Mouse (Mus musculus) A20 (cell line): ENCODE results near the gene Angptl2.
A peak's percentile ranks its signal among the peaks of the same experiment; 100 is the strongest.
"Not testable (repeated sequence)": the region's sequence is repeated elsewhere in the genome, so short reads cannot be mapped to it uniquely, and the experiment has no call there.

Source experiments
- DNase-seq: peaks from one replicate; pipeline ENCODE4 v3.0.0-alpha.2; 2011; ENCODE audit warnings: low read depth, low spot score

The Angptl2 gene

DNA sequence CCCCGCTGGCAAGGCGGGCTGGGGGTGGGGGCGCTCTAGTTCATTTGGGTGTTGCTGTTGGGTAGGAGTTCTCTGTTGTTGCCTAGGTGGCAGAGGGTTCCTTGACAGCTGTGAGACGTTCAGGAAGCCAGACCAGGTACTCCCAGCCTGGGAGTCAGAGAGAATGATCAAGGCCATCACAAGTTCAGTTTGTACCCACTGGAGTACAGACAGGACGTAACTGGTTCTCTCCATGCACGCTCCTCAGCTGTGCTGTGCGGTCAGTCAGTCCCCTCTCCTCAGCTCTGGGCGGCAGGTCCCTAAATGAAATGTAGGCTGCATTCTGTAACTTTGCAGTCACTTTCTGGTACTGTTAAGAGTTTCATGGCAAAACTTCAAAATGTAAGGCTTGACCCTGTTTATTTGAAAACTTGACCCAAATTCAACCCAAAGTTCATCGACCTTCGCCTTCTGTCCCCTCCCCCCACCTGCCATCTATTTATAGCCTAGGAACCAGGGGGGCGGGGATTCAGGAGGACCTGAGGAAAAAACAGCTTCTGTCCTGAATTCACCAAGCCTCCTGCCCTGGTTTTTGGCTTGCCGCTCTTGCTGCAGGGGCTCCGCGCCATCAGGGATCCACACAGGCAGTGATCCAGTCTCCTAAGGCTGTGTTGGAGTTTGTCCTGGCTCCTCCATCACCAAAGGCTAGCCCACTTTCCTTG lies 15.4 kb upstream of the Angptl2 start:
- DNase-seq: no peak

DNA sequence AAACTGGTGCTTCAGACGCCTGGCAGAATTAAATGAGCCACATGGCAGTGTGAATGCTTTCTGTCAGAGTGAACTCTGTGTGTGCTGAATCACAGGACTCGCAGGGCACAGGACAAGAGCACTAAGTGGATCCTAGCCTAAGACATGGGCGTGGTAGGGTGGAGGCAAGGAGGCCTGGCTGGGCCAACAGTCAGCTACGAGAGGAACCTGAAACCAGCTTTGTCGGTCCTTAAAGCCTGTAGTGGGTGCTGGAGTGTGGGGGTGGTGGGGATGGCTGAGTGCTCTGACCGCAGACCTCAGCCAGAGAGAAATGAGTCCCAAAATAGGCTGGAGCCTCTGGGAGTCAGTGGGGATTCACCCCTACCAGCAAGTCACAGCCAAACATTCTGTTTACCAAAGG lies 12.6 kb upstream of the Angptl2 start:
- peak; percentile 55 for DNase-seq

DNA sequence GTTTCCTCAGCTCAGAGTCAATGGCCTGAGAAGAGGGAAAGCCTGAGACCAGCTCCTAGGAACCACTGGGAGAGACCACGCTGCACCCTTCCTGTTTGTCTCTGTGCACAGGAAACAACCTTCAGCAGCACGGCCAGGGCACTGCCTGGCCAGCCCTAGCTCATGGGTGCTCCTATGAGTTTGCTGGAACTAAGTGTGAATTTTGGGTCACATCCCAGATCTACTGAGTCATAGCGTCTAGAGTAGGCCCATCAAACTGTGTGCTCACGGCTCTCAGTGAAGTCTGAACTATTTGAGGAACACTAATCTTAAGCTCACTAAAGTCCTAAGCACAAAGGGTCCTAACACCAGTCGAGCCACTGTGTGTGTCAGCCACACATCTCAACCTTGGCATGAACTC lies 10.9 kb upstream of the Angptl2 start:
- no peak for DNase-seq

DNA sequence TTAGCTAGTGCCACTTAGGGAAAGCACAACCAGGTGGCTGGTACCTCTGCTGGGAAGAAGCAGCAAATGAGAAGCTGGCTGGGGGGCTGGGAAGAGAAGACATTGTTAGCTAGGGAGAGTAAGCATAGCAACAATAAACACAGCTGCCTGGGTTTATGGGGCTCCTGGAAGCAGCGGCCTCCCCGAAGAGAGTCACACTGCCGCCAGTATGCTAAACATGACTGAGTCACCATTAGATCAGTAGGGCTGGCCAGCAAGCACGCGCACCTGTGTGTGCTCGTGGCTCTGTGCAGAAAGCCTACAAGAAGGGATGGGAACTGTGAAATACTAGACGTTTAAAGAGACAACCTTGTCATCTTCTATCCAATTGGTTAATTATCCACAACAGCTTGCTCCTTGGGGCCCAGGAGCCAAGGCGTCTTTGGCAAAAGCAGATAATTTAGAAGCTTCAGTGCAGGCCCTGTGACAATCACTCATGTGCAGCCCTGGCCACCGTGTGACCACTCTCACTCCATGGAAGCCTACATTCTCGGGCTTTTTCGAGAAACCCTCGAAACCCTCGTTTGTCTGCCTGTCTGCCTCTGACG lies 9.8 kb upstream of the Angptl2 start:
- no peak for DNase-seq

DNA sequence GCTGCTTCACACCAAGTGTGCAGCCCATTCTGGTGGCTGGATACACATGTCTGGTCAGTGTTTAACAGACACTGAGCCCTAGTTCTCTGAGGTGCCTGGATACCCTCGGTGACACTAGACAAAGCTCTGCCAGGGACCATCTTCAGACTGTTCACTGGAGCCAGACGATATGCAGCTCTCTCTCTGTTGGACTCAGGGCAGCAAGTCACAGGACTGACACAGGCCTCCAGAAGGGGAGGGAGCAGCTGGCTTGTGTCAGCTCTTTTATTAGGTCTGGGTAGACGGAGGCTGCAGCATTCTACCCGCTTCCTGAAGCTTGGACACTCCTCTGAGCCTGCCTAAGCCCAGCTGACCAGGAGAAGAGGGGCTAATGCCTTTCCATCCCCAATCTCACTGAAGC lies 8.8 kb upstream of the Angptl2 start:
- no peak for DNase-seq

DNA sequence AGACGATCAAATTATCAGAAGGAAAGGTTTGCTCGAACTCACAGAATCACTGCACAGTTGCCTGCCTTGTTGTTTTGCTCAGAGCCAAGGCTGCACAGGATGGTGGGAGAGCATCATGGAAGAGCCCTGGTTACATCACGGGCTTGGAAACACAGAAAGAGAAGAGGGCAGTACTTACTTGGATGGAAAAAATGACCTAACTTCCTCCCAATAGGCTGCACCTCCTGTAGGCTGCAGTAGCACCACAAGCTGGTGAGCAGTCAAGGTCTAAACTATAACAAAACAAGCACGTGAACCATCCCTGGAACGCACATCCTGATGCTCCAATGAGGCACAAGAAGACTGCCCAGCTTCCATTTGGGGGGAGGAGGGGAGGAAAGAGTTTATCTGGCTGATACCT lies 7.7 kb upstream of the Angptl2 start:
- no peak for DNase-seq

DNA sequence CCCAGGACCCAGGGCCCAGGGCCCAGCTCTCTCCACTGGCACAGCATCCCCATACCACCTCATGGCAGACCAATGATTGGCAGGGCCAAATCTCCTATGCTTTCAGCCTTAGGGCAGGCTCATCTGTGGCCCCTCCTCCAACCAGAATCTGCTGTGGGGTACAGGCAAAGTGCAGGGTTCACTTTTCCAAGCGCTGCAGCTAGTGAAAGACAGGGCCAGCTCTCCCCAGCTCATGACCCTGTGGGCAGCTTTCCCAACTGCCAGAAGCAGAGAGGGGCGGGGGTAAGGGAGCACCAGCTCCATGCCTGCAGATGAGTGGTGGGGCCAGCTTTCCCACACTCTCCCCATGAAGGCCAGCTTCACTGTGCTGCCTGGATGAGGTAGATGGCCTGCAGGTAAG lies 5.0 kb upstream of the Angptl2 start:
- DNase-seq: no peak

DNA sequence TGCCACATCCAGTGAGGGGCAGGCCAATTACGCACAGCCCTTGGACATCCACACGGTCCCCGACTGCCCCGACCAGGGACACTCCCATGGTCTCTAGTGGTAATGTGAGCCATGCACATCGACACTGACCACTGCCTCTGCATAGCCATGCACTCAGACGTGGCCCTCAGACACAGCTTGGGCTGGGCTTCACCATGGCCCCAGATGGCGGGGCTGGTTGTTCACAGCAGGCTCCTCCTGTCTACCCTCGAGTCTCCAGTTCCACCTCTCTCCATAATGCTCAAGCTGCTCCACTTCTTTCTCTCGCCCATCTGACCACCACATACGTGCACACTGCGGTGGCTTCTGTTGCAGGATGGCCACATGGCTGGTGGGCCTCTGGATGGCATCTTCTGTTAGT lies 4.6 kb upstream of the Angptl2 start:
- not testable (repeated sequence) for DNase-seq

DNA sequence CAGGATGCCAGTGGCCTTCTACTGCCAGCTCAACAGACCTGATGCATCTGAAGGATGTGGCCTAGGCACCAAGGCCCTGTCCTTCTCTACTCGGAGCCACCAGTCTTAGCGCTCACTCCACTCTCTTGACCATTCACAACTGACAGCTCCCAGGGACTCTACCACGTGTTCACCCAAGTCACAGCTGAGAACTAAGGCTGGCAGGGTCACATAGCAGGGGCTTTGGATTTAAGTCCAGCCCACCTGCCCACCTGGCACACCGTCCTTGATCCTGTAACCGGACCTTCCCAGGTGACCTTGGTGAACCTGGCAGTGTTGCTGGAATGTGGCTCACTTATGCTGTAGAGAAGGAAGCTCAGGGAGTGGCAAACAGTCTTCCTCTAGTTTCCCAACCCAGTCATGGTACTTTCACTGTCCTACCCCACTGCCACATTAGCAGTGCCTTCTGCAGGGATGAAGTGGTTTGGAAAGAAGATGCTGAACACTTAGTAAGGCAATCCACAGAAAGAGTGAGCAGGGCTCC lies 631 bp upstream of the Angptl2 start:
- DNase-seq: no peak

DNA sequence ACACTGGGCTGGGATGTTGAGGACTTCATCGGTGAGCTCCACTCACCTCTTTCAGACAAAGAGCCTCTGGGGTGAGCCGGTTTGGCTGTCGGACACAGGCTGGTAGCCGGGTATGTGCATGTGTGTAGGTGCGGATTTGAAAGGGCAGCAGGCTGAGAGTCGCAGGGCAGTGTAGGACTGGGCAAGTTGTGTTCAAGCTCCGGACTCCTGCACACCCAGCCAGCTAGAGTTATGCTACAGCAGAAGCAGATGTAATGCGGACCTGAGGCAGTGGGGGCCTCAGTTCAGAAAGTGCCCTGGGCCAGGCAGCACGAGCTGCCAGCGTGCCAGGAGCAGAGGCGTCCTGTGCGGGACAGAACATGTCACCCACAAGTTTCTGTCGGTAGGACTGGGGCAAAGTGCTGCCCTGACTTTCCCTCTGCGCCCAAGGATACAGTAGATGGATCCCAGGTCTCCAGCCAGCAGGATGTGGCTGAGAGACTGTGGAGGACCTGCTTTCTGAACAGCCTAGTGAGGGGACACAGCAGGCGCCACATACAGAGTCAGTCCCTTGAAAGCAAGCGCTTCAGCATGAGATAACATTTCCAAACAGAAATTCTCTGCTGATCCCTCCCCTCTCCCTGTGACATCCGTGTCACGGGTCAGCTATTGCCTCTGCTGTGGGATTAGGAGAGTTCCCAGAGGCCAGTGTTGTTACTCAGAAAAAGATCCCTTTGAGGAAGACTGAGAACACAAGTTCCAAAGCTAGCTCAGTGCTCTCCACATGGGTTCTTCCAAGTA lies 966 bp downstream of the Angptl2 start:
- DNase-seq: no peak

DNA sequence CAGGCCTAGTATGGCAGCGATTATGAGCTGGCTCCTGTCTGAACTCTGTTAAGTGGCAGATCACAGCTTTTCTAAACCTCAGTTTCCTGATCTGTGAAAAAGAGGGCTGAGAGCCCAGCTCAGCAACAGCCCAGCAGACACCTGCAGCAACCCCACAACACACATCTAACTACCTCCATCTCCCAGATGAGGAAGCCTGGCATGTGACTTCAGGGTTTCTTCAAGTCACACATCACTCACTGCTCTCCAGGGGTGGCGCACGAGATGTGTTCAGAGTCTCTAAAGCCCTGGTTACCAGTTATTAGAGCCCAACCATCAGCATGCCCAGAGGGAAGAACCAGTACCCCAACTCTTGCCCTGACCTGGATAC lies 1.5 kb downstream of the Angptl2 start:
- DNase-seq: no peak

DNA sequence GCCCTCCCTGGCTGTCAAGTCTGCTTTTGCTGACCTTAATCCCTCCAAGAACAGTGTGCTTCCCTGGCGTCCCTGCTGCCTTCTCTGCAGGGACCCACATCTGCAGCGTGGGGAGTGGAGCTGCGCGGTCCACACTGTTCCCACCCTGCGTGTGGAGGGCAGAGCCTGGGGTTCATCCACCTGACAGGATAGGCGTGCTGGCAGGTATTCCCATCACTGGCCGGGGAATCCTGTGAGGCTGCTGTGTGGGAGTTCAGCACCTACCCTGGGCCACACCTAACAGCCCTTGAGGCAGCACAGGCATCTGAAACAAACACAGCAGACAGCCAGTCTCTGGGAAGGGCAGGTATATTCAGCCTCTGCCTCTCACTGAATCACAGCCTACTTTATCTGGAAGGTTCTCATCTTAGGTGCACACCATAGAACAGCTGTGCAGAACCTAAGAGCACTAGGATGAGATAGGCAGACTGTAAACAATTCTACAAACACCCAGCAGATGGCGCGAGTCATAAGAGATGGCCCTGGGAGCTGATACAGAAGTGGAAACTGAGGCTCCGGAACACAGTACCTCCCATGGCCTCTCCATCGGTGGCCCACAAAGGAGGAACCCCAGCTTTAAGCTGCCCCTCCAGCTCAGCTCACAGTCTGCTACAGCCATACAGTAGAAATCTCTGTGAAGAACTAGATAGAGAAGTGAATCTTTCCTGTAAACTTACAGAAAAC lies 3.2 kb downstream of the Angptl2 start:
- DNase-seq: peak; percentile 41

DNA sequence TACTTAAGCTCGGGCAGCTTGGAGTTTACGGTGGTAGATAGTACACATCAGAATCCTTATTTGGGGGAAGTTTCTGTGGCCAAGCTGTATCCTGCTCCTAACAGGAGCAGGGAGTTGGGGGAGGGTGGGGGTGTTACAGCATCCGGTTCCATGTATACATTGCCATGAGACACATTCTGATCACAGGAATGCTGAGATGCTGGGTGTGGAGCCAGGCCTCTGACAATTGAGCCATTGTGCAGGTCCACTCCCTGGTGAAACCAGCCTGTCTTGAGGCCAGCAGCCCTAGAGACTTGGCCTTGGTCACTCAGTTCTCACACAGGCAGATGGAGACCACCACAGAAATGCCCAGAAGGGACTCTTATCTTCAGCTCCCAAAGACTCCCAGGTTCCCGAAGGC lies 3.8 kb downstream of the Angptl2 start:
- DNase-seq: no peak

DNA sequence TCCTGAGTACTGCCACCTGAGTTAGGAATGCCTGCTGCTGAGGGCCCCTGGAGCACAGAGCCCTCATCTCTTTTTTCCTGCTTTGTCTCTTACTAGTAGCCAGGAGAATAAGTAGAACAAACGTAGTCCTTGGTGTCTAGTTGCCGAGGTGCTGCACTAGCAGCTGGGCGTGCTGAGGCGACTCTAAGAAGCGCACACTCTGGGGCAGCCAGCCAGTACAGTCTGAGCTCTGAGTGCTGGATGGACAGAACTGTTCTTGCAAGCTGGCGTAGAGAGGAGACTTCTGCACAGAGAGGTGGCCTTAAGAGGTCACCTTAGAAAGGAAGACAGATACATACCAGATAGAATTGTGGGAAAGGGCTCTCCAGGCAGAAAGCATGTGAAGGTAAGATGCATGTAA lies 4.4 kb downstream of the Angptl2 start:
- no peak for DNase-seq

DNA sequence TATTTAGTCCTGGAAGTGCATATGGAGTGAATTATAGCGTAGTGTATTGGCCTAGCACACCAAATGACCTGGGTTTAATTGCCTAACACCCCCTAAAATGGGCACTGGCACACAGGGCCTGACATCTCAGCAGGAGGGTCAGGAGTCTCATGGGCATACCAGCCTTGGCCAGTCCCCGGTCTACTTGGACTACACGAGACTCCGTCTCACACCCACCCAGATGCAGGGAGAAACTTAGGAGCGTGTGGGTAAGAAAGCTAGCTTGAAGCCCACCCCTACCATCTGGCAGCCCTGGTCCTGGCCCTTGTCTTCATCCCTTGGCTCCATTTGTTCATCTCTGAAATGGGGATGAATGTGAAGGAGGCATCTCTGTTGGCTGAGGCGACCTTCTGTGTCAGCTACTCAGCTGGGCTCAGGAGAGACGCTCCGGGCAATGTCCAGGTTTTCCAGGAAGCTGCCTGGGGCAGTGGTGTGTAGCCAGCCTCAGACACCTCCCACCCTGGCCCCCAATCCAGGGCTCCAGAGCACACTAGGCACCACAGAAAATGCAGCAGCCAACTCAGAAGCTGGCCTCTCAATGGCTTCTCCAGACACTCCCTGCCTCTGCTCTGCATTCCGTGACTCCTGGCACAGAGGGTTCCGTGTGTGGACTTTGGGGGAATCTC lies 4.9 kb downstream of the Angptl2 start:
- DNase-seq: no peak

DNA sequence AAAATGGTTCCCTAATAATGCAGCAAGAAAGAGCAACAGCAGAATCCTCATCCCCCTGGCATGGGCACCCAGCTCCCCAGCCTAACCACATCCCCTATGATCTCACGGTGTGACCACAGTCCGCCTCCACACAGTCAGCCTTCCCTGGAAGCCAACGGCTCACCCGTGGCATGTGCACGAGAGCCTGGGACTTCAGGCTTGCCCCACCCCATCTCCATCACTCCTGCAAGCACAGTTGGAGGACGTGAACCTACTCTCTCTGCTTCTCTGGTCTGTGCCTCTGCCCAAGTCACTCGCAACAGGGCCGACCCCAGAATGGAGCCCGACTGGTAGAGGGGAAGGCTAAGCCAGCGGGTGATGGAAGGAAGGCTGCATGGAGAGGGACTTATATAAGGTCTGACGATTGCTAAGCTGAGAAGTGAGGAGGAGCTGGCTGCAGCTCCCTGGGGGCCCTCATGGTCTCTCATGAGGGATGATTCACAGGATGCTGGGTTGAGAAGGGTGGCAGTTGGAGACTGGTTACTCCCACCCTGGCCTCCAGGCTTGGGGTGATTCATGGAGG lies 5.6 kb downstream of the Angptl2 start:
- DNase-seq: no peak

DNA sequence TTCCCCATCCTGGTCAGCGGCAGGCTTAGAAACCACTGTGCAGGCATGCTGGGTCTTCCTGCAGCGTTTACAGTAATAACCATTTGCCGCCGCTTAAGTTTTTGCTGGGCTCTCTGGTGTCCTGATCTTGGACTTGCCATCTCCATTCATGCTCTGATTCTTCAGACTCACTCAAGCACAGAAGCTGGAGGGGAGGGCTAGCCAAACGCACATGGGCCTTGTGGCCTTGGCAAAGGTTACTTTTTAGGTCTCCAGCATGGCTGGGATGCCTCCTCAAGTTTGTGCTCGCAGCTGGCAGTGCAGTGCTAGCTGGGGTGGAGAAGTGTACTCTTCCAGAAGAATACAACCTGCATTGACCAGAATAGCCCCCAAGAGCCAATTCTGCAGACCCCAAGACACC lies 6.6 kb downstream of the Angptl2 start:
- DNase-seq: no peak

DNA sequence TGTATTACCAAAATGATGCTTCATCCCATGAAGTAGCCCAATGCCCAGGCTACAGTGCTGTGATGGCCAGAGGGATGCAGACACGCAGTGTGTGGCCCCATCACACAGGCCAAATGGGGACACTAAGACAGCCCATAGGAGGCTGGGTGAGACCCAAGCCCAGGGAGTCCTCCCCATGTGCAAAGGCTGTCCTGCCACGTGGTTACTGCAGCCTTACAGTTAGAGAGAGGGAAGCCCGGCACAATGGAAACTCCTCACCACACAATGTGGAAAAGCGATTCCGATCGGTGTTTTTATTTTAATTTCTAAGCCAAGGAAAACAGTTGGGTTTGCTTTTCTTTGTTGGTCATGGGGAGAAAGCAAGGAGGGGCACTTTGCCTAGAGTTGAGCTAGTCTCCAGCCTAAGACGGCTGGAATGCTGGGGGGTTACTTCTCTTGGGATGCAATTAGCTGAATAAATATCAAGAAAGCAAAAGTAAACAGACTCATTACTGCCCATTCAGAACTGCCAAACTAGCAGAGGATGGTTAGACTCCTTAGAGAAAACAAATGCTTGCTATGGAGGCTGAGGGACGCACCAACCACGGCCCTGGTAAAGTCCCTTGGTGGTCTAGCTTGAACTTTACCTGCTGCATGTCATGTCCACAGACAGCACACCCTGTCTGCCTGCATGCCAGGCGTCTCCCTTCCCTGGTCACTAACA lies 7.9 kb downstream of the Angptl2 start:
- DNase-seq: no peak

DNA sequence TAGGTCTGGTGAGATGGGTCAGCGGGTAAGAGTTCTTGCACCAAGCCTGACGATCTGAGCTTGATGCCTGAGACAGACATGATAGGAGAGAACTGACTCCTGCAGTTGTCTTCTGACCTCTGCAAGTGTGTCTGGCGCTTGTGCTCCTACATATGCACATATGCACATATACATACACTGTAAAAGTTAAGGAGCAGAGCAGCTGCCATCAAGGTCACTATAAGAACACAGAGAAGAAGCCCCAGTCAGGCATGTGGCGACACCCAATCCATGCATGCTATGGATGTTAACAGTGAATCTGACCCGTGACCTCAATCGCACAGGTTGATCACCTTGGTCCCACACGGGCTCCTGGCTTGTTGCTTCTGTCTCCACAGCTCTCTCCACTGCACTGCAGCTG lies 10.1 kb downstream of the Angptl2 start:
- no peak for DNase-seq

DNA sequence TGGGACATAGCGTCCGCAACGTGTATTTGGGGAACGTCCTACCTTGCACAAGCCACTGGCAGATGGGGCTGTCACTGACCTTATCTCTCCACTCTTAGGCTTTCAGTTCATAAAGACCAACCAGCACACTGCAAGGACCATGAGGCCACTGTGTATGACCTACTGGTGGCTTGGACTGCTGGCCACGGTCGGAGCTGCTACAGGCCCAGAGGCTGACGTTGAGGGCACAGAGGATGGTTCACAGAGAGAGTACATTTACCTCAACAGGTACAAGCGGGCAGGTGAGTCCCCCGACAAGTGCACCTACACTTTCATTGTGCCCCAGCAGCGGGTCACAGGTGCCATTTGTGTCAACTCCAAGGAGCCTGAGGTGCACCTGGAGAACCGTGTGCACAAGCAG lies 12.2 kb downstream of the Angptl2 start:
- no peak for DNase-seq

DNA sequence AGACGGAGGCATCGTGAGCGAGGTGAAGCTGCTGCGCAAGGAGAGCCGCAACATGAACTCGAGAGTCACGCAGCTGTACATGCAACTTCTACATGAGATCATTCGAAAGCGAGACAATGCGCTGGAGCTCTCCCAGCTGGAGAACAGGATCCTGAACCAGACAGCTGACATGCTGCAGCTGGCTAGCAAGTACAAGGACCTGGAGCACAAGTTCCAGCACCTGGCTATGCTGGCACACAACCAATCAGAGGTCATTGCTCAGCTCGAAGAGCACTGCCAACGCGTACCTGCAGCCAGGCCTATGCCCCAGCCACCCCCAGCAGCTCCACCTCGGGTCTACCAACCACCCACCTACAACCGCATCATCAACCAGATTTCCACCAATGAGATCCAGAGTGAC lies 12.7 kb downstream of the Angptl2 start:
- DNase-seq: no peak
